Mouse (Mus musculus): ENCODE data around the gene Vmn2r70. TPM values are rescaled to one million over a fixed set of nuclear protein-coding genes. Genes with fewer than 3 reads are reported as not detected.

Gene Vmn2r70
- not detected for total RNA-seq (2023)

GRCm38 (mm10) chr7:85569092-85569491, at the start of gene Vmn2r70:
Gene Vmn2r70 (minus strand): TSS chr7:85569192.

DNA sequence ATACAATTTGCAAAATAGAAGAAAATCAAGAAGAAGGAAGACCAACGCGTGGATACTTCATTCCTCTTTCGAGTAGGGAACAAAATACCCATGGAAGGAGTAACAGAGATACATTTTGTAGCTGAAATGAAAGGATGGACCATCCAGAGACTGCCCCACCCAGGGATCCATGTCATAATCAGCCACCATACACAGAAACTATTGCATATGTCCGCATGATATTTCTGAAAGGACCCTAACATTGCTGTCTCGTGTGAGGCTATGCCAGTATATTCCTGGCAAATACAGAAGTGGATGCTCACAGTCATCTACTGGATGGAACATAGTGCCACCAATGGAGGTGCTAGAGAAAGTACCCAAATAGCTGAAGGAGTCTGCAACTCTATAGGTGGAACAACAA, 6.2 kb downstream of the Vmn2r70 start, which contains the start of gene Vmn2r71:
TSS of gene Vmn2r71 (plus strand) at position 301 of the 400 bp plus-strand sequence.

Other genes starting within 250 kb of the Vmn2r70 start
- not detected for gene Vmn2r69, start 153.3 kb downstream of the Vmn2r70 start, total RNA-seq (2023)
- not detected for gene Vmn2r71, start 6.1 kb downstream of the Vmn2r70 start, total RNA-seq (2023)
- gene Vmn2r72, start 185.9 kb upstream of the Vmn2r70 start, total RNA-seq (2023): not detected

Measured in CD4-positive naive resting alpha-beta T cell, adult 76 days (primary cell).